Mouse (Mus musculus) heart, adult 2 months (tissue): ENCODE data around the gene Wdr27. TPM values are rescaled to one million over a fixed set of nuclear protein-coding genes. Genes with fewer than 3 reads are reported as not detected.

Experiments
- DNase-seq, 2 experiments: peaks; one replicate each; pipeline ENCODE4 v3.0.0; 2021
- H3K27ac ChIP-seq: fragments of 200-600 bp; 2 replicates; pipeline ENCODE4 v1.8.1; 2022
- H3K27me3 ChIP-seq: fragments of 200-500 bp; 2 replicates; pipeline ENCODE4 v1.6.1; 2012; ENCODE audit warnings: mild to moderate bottlenecking, low read length, inconsistent platforms, mixed read lengths; ENCODE audit not compliant: control insufficient read depth, insufficient read depth
- H3K36me3 ChIP-seq: fragments of 200-500 bp; 2 replicates; pipeline ENCODE4 v1.6.1; 2012; ENCODE audit warnings: low read length, inconsistent platforms; ENCODE audit not compliant: control insufficient read depth, insufficient read depth
- H3K4me1 ChIP-seq: fragments of 200-500 bp; 2 replicates; pipeline ENCODE4 v1.6.1; 2011; ENCODE audit warnings: low read length; ENCODE audit not compliant: control insufficient read depth, insufficient read depth
- H3K4me3 ChIP-seq: fragments of 200-600 bp; 2 replicates; pipeline ENCODE4 v1.8.1; 2022
- H3K79me2 ChIP-seq: fragments of 200-500 bp; replicated peaks from 2 replicates; pipeline ENCODE4 v1.6.1; 2012; ENCODE audit warnings: mild to moderate bottlenecking, inconsistent platforms, low read length, moderate library complexity, mixed read lengths; ENCODE audit not compliant: control insufficient read depth, insufficient read depth
- H3K9ac ChIP-seq: fragments of 200-500 bp; 2 replicates; pipeline ENCODE4 v1.6.1; 2012; ENCODE audit warnings: low read depth, mild to moderate bottlenecking, control low read depth, inconsistent platforms, low read length, mixed read lengths
- CTCF ChIP-seq: fragments of 200-600 bp; IDR thresholded peaks from 2 replicates; pipeline ENCODE4 v1.8.1; 2022; ENCODE audit warnings: antibody characterized with exemption, mild to moderate bottlenecking, moderate library complexity
- EP300 ChIP-seq: fragments of 200-500 bp; IDR thresholded peaks from 2 replicates; pipeline ENCODE4 v1.6.1; 2011; ENCODE audit warnings: low read depth, low read length, control low read depth; ENCODE audit not compliant: insufficient read depth
- POLR2A ChIP-seq: fragments of 200-500 bp; IDR thresholded peaks from 2 replicates; pipeline ENCODE4 v1.6.1; 2011; ENCODE audit warnings: mild to moderate bottlenecking, low read depth, low read length, control low read depth; ENCODE audit not compliant: insufficient read depth
- WGBS: fragments of 180-500 bp; shearing (Covaris S2); methylation state at CpG from one replicate; pipeline ENCODE4 v1.1.7; 2018; 5-methylcytosine and 5-hydroxymethylcytosine counted together
- intact Hi-C: fragments of 180-260 bp; cut with DNase I; formaldehyde crosslinking; loops from one replicate; pipeline ENCODE4 v1.15.1; 2025
- polyA plus RNA-seq: library from polyadenylated mRNA; depleted of rRNA; stranded (reverse); fragments of >200 nt; gene quantifications from 2 replicates; pipeline ENCODE4 v1.2.3, GENCODE M21; 2012; rRNA removed
- total RNA-seq, 2 experiments: library from RNA; stranded (reverse); gene quantifications; 2 replicates each; pipeline ENCODE4 v1.2.3; 2021

Wdr27 gene
- total and polyA plus RNA-seq, 3 experiments: 0.86 to 1.1 TPM; not detected in 1

- Histone ChIP-seq H3K79me2 (no peaks in the 10 kb centered on the region), H3K27me3 (no peaks in the 10 kb centered on the region), H3K4me1 (no peaks in the 10 kb centered on the region), H3K36me3 (no peaks in the 10 kb centered on the region), H3K27ac (no peak overlapping the region), H3K4me3 (no peak overlapping the region), H3K9ac (no peak overlapping the region)
- intact Hi-C loops: no loop called here
- TF ChIP-seq POLR2A (no peak), EP300 (no peak), CTCF (no peak)
- DNase-seq: peak in 1 of 2 experiments; percentile 23
- WGBS: 76% methylated on average over 5 of the region's 5 CpGs
Measured at GRCm38 (mm10) chr17:14779356-14779755, 163.6 kb downstream of the Wdr27 start.

DNA sequence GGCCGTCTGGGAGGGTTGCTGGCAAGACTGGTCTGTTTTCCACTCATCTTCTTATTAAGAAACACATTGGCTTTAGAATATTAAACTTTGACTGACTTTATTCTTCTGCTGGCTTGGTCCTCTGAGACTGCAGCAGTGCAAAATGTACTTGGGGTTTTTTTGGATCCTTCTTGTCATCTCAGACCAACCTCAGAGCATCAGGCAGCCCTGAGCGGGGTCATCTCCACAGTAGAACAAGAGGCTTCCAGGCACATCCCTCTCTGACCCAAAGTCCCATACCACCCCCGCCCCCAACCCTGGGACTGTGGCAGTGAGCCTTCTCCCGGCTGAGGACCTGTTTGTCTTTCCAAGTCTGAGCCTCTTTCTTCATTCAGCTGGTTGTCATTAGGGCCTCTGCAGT lies 171.6 kb downstream of the Wdr27 start:
- WGBS: 45% methylated on average over 4 of the region's 4 CpGs
- DNase-seq: peak; percentile 48 to 50
- intact Hi-C loops: no loop called here
- Histone ChIP-seq H3K27me3 (no peaks in the 10 kb centered on the region), H3K36me3 (no peaks in the 10 kb centered on the region), H3K4me3 (no peak overlapping the region), H3K9ac (no peak overlapping the region), H3K27ac (no peak overlapping the region), H3K4me1 (no peaks in the 10 kb centered on the region), H3K79me2 (no peaks in the 10 kb centered on the region)
- no peak for TF ChIP-seq EP300
- TF ChIP-seq CTCF: no peak
- no peak for TF ChIP-seq POLR2A

DNA sequence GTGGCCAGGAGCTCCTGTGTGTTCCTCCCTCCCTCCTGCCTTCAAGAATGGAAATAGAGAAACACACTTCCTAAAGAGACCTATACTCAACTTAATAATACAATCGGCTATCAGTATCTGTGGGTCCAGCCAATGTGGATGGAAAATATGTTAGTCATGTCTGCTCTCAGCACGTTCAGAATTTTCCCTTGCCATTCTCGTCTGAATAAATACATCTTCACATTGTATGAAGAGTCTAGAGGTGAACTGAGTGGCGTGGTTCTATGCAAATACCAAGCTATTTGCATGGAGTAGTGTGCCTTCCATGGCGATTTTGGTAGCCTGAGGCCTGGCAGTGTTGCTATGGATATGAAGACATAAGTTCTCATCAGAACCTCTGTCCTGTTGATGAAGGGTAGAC lies 172.6 kb downstream of the Wdr27 start:
- Histone ChIP-seq H3K79me2 (no peaks in the 10 kb centered on the region), H3K27me3 (no peaks in the 10 kb centered on the region), H3K9ac (no peak overlapping the region), H3K36me3 (no peaks in the 10 kb centered on the region), H3K4me3 (no peak overlapping the region), H3K4me1 (no peaks in the 10 kb centered on the region), H3K27ac (no peak overlapping the region)
- DNase-seq: no peak
- TF ChIP-seq POLR2A (no peak), CTCF (no peak), EP300 (no peak)
- intact Hi-C loops: no loop called here
- 61% methylated on average over 5 of the region's 5 CpGs for WGBS

Other genes starting within 250 kb of the Wdr27 start
- 10 to 100 TPM; 12.2 to 21.0 TPM for gene Thbs2, start 248.9 kb downstream of the Wdr27 start, total RNA-seq
- gene Thbs2, start 248.9 kb downstream of the Wdr27 start, polyA plus RNA-seq: 10.8 and 22.0 TPM in 2 replicates
- 10 to 100 TPM; 10.0 to 12.2 TPM for gene 1600012H06Rik, start within 50 bp of the Wdr27 start, total RNA-seq
- gene 1600012H06Rik, start within 50 bp of the Wdr27 start, polyA plus RNA-seq: 8.8 and 14.3 TPM in 2 replicates
- 10 to 100 TPM; 45.3 to 53.1 TPM for gene Phf10, start 18.1 kb upstream of the Wdr27 start, total RNA-seq
- 19.0 and 33.5 TPM in 2 replicates for gene Phf10, start 18.1 kb upstream of the Wdr27 start, polyA plus RNA-seq
- gene 9030025P20Rik, start 35.3 kb upstream of the Wdr27 start, total RNA-seq: 1 to 10 TPM; 2.0 to 2.7 TPM
- 6.4 and 8.5 TPM in 2 replicates for gene 9030025P20Rik, start 35.3 kb upstream of the Wdr27 start, polyA plus RNA-seq
- not detected for gene Gm3417, start 35.6 kb upstream of the Wdr27 start, total RNA-seq
- not detected in 2 replicates for gene Gm3417, start 35.6 kb upstream of the Wdr27 start, polyA plus RNA-seq
- 1 to 10 TPM in 1 of 2 experiments, under 1 TPM in 1; 0.70 to 1.5 TPM for gene Gm3435, start 67.0 kb upstream of the Wdr27 start, total RNA-seq
- gene Gm3435, start 67.0 kb upstream of the Wdr27 start, polyA plus RNA-seq: 1.5 TPM in 2 replicates
- gene Ermard, start 98.0 kb upstream of the Wdr27 start, total RNA-seq: 10 to 100 TPM; 23.6 to 25.8 TPM
- 34.4 and 38.6 TPM in 2 replicates for gene Ermard, start 98.0 kb upstream of the Wdr27 start, polyA plus RNA-seq
- gene Tcte3, start 98.3 kb upstream of the Wdr27 start, total RNA-seq: under 1 TPM in 1 of 2 experiments, not detected in 1; 0.52 TPM
- 1.6 TPM in 1 of 2 replicates, not detected in the other for gene Tcte3, start 98.3 kb upstream of the Wdr27 start, polyA plus RNA-seq
- 1 to 10 TPM; 1.0 TPM for gene Gm3448, start 98.4 kb upstream of the Wdr27 start, total RNA-seq
- gene Gm3448, start 98.4 kb upstream of the Wdr27 start, polyA plus RNA-seq: 0.84 and 1.00 TPM in 2 replicates